Mouse (Mus musculus): ENCODE measurements around the gene Aff3. TPM values are rescaled to one million over a fixed set of nuclear protein-coding genes. Genes with fewer than 3 reads are reported as not detected.

Gene Aff3
- polyA plus RNA-seq, 2 experiments = 0.18 to 0.22 TPM

DNA sequence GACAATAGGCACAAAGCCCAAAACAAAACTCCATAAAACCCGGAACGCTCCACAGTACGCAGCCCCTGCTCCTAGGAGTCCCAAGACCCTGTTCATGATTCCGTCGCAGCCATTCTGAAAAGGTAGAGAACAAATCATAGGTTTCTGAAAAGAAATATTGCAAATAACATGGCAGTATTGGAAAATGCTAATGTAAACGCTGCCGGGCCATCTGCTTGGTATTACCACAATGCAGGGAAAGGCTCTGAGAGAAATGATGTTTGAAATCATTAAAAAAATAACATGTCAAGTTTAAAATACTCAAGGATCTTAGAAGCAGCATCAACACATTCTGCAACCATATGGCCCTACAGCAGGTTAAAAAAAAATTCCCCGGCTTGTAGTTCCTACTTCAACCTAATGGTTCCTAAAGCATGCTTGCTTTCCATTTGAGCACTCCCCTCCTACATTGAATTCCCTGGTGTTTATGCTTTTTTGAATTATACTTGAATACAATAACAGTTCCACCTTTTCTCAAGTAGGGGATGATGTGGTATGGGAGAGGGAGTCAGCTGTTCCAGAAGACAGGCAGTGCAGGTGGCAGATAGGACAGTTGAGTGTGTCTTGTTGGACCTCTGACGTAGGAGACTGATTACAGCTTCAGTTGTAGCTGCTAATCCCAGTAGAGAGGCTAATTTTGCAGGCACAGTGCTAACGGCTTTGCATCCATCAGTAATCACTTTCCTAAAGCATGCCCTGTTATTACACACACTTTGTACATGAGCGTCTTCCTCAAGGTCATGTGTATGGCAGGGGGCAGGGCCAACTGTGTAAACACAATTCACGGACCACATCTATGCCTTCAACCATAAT, 246.3 kb downstream of the Aff3 start:
- Histone ChIP-seq H3K4me3 (ENCODE audit: insufficient read depth in 1 of 2, low read depth in 2 of 2, low read length in 2 of 2) (no peak overlapping the region), H3K4me2 (ENCODE audit: low read depth) (no peak overlapping the region), H3K27ac (no peak overlapping the region), H3K36me3 (replicated peaks; ENCODE audit: control insufficient read depth, insufficient read depth, low read depth) (no peaks in the 10 kb centered on the region), H3K9me3 (ENCODE audit: control insufficient read depth, low read length) (no peaks in the 10 kb centered on the region), H3K27me3 (ENCODE audit: control insufficient read depth, insufficient read depth, low read length) (no peaks in the 10 kb centered on the region), H3K9ac (replicated peaks) (no peak overlapping the region), H3K4me1 (replicated peaks; ENCODE audit: control insufficient read depth in 2 of 2, insufficient read depth in 2 of 2, low read length in 1 of 2) (no peaks in the 10 kb centered on the region)
- DNase-seq (ENCODE audit: low read depth in 3 of 3, low spot score in 3 of 3) = no peak
- no peak for TF ChIP-seq EP300 (IDR thresholded peaks at IDR 0.05; ENCODE audit: low read depth)
- TF ChIP-seq CTCF (IDR thresholded peaks at IDR 0.05; ENCODE audit: low read depth) = no peak
- 73% methylated on average over 12 of the region's 12 CpGs for WGBS (ENCODE audit: insufficient replicate concordance)
- no peak for ATAC-seq (ENCODE audit: insufficient read depth)

DNA sequence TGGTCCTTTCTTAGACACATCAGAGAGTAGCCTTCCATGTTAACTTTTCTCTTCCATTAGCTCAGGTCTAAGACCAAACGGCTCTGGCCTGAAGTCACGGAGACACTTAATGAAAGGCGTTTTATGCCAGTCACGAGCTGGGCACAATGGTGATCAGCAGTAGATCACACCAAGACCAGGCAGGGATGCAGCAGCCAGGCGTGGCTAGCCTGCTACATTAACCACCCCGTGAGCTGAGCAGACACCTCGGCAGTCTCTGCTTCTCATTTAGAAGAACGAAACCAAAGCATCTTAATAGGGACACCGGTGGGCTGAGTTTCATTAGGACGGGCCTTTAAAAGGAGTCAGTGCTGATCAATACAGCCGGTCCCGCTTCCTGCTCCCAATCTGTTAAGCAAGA, 247.6 kb downstream of the Aff3 start:
- H3K9ac ChIP-seq (replicated peaks) = no peak overlapping the region
- no peaks in the 10 kb centered on the region for H3K4me1 ChIP-seq (replicated peaks; ENCODE audit: control insufficient read depth in 2 of 2, insufficient read depth in 2 of 2, low read length in 1 of 2)
- no peak overlapping the region for H3K4me2 ChIP-seq (ENCODE audit: low read depth)
- no peaks in the 10 kb centered on the region for H3K27me3 ChIP-seq (ENCODE audit: control insufficient read depth, insufficient read depth, low read length)
- no peak overlapping the region for H3K4me3 ChIP-seq (ENCODE audit: insufficient read depth in 1 of 2, low read depth in 2 of 2, low read length in 2 of 2)
- TF ChIP-seq EP300 (IDR thresholded peaks at IDR 0.05; ENCODE audit: low read depth) (no peak), CTCF (IDR thresholded peaks at IDR 0.05; ENCODE audit: low read depth) (no peak)
- H3K36me3 ChIP-seq (replicated peaks; ENCODE audit: control insufficient read depth, insufficient read depth, low read depth) = no peaks in the 10 kb centered on the region
- WGBS (ENCODE audit: insufficient replicate concordance) = 63% methylated on average over 12 of the region's 12 CpGs
- H3K27ac ChIP-seq = no peak overlapping the region
- DNase-seq (ENCODE audit: low read depth in 3 of 3, low spot score in 3 of 3) = no peak
- H3K9me3 ChIP-seq (ENCODE audit: control insufficient read depth, low read length) = no peaks in the 10 kb centered on the region
- ATAC-seq (ENCODE audit: insufficient read depth) = no peak

DNA sequence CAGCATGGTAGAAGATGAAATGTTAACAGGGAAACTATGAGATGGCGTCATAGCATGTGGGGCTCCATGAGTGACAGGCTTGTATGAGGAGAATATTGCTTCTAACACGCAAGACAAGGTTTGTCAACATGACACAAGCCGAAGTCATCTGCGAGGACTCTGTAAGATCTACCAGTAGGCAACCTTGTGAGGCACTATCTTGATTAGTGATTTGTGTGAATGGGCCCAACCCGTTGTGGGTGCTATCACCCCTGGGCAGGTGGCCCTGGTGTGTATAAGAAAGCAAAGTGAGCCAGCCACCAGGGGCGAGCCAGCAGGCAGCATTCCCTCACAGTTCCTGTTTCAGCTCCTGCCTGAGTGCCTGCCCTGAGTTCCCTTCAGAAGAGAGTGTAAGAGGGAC, 249.2 kb downstream of the Aff3 start:
- no peak overlapping the region for H3K4me2 ChIP-seq (ENCODE audit: low read depth)
- no peaks in the 10 kb centered on the region for H3K36me3 ChIP-seq (replicated peaks; ENCODE audit: control insufficient read depth, insufficient read depth, low read depth)
- no peaks in the 10 kb centered on the region for H3K27me3 ChIP-seq (ENCODE audit: control insufficient read depth, insufficient read depth, low read length)
- H3K9me3 ChIP-seq (ENCODE audit: control insufficient read depth, low read length) = no peaks in the 10 kb centered on the region
- H3K9ac ChIP-seq (replicated peaks) = no peak overlapping the region
- H3K4me1 ChIP-seq (replicated peaks; ENCODE audit: control insufficient read depth in 2 of 2, insufficient read depth in 2 of 2, low read length in 1 of 2) = no peaks in the 10 kb centered on the region
- TF ChIP-seq CTCF (IDR thresholded peaks at IDR 0.05; ENCODE audit: low read depth) (no peak), EP300 (IDR thresholded peaks at IDR 0.05; ENCODE audit: low read depth) (no peak)
- ATAC-seq (ENCODE audit: insufficient read depth) = no peak
- H3K4me3 ChIP-seq (ENCODE audit: insufficient read depth in 1 of 2, low read depth in 2 of 2, low read length in 2 of 2) = no peak overlapping the region
- 51% methylated on average over 6 of the region's 6 CpGs for WGBS (ENCODE audit: insufficient replicate concordance)
- no peak for DNase-seq (ENCODE audit: low read depth in 3 of 3, low spot score in 3 of 3)
- no peak overlapping the region for H3K27ac ChIP-seq

DNA sequence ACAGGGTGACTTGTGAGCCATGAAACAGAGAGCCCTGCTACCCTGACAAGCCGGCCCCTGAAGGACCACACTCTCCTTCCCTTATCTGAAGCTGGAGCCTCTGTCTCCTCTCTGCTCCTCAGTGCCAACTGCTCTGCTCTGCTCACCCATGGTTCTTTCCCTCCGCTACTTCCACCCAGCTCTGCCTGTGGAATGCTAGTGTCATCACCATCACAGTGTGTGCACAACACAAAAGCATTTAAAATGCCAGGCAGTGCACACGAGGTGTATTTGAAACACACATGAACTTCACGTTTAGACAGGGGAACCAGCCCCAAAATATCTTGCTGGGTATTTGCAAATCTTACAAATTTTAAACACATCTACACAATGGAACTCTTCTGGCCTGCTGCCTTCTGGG, 253.6 kb downstream of the Aff3 start:
- H3K4me3 ChIP-seq (ENCODE audit: insufficient read depth in 1 of 2, low read depth in 2 of 2, low read length in 2 of 2) = no peak overlapping the region
- no peak for TF ChIP-seq CTCF (IDR thresholded peaks at IDR 0.05; ENCODE audit: low read depth)
- TF ChIP-seq EP300 (IDR thresholded peaks at IDR 0.05; ENCODE audit: low read depth) = no peak
- no peaks in the 10 kb centered on the region for H3K27me3 ChIP-seq (ENCODE audit: control insufficient read depth, insufficient read depth, low read length)
- ATAC-seq (ENCODE audit: insufficient read depth) (no peak), DNase-seq (ENCODE audit: low read depth in 3 of 3, low spot score in 3 of 3) (no peak)
- no peaks in the 10 kb centered on the region for H3K36me3 ChIP-seq (replicated peaks; ENCODE audit: control insufficient read depth, insufficient read depth, low read depth)
- no peak overlapping the region for H3K4me2 ChIP-seq (ENCODE audit: low read depth)
- no peaks in the 10 kb centered on the region for H3K4me1 ChIP-seq (replicated peaks; ENCODE audit: control insufficient read depth in 2 of 2, insufficient read depth in 2 of 2, low read length in 1 of 2)
- H3K27ac ChIP-seq = no peak overlapping the region
- WGBS (ENCODE audit: insufficient replicate concordance) = 54% methylated on average over 4 of the region's 4 CpGs
- H3K9ac ChIP-seq (replicated peaks) = no peak overlapping the region
- H3K9me3 ChIP-seq (ENCODE audit: control insufficient read depth, low read length) = no peaks in the 10 kb centered on the region

DNA sequence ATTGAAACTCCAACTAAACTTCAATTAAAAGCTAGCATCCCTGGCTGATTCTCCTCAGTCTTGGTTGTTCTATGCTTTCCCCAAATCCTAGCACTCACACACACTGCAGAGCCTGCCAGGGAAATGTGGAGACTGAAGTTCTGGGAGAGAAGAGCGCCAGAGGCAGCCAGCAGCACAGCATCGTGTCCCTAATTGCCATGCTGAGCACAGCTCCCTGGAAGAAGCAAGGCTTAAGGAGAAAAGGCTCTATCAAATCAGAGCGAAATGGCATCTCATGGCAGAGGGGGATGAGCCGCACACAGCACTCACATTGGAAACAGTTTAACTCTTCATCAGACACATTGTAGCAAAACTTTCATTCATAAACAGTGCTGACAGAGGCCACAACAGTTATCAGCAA, 254.3 kb downstream of the Aff3 start:
- TF ChIP-seq CTCF (IDR thresholded peaks at IDR 0.05; ENCODE audit: low read depth) = no peak
- TF ChIP-seq EP300 (IDR thresholded peaks at IDR 0.05; ENCODE audit: low read depth) = no peak
- DNase-seq (ENCODE audit: low read depth in 3 of 3, low spot score in 3 of 3) = no peak
- H3K27me3 ChIP-seq (ENCODE audit: control insufficient read depth, insufficient read depth, low read length) = no peaks in the 10 kb centered on the region
- ATAC-seq (ENCODE audit: insufficient read depth) = no peak
- no peak overlapping the region for H3K27ac ChIP-seq
- H3K4me3 ChIP-seq (ENCODE audit: insufficient read depth in 1 of 2, low read depth in 2 of 2, low read length in 2 of 2) = no peak overlapping the region
- H3K9me3 ChIP-seq (ENCODE audit: control insufficient read depth, low read length) = no peaks in the 10 kb centered on the region
- no peaks in the 10 kb centered on the region for H3K4me1 ChIP-seq (replicated peaks; ENCODE audit: control insufficient read depth in 2 of 2, insufficient read depth in 2 of 2, low read length in 1 of 2)
- WGBS (ENCODE audit: insufficient replicate concordance) = 52% methylated on average over 4 of the region's 4 CpGs
- H3K36me3 ChIP-seq (replicated peaks; ENCODE audit: control insufficient read depth, insufficient read depth, low read depth) = no peaks in the 10 kb centered on the region
- no peak overlapping the region for H3K9ac ChIP-seq (replicated peaks)
- no peak overlapping the region for H3K4me2 ChIP-seq (ENCODE audit: low read depth)
